Mouse (Mus musculus): ENCODE measurements around the gene Atxn7l2.
"Not testable (repeated sequence)": the region's sequence is repeated elsewhere in the genome, so short reads cannot be mapped to it uniquely, and the experiment has no call there.

- TF ChIP-seq CTCF (IDR thresholded peaks at IDR 0.05; ENCODE audit: borderline replicate concordance, insufficient read depth, low read depth, low read length); POLR2A (IDR thresholded peaks at IDR 0.05; ENCODE audit: borderline replicate concordance, insufficient read depth, low read length): not testable (repeated sequence)
These were observed 26.9 kb upstream of the Atxn7l2 start for GRCm38 (mm10) chr3:108237474-108238102.
